Mouse (Mus musculus): ENCODE results near the gene Rora.

Rora gene

GRCm38 (mm10) chr9:69381741-69382140 is 728.2 kb downstream of the Rora start:
- in situ Hi-C loops (cut with MseI, MboI), result no loop called here

DNA sequence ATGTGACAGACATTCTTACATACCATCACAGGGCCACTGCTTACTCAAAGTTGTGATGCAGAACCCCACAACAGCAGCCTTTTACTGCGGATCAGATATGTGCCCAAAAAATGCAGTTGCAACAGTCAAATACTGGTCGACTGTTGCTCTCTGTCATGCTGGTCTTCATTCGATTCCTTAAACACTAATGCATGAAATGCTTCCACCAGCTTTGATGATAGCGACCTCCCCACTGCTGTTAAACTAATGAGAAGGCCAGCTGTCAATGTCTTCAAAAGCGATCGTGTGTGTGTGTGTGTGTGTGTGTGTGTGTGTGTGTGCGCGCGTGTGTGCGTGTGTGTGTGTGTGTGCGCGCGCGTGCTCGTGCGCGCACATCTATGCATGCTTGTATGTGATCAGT is 730.9 kb downstream of the Rora start:
- in situ Hi-C loops (cut with MseI, MboI), result no loop called here

GRCm38 (mm10) chr9:69384905-69385304 is 731.3 kb downstream of the Rora start:
- in situ Hi-C loops (cut with MseI, MboI), result no loop called here

DNA sequence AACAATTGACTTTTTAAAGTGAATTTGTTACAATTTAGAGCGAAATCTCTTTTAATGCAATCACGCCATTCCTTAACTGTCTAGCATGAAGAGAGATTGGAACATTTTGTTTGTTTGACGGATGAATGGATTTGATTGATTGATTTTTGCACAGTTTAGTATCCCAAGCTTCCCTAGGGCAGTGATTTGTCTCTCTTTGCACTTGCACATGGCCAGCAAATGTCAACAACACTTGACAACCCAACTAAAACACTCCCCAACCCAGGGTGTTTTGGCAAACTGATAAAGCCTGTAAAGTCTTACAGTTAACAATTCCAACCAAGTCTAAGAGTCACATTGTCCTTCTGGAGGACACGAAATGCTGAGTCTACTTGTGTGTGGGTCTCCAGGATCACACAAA is 733.7 kb downstream of the Rora start:
- in situ Hi-C loops (cut with MseI, MboI), result no loop called here

DNA sequence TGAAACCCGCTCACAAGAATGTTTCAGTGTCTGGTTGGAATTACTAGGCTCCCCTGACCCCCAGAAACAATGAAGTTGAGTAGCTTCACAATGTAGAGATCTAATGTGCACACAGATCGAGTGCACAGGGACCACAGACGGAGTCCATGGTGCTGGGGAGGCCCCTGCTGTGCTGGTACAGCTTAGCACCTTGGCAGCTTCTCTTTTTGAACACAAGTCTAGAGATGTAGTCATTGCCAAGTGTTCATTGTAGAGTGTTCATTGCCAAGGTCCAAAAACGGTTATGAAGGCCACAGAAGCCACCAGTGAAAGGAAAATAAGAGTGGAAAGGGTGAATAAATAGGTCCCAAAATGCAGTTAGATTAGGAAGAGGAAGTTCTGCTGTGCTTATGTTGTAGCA is 737.0 kb downstream of the Rora start:
- in situ Hi-C loops (cut with MseI, MboI), result no loop called here

- in situ Hi-C loops (cut with MseI, MboI), result no loop called here
Measured at GRCm38 (mm10) chr9:69394234-69394633, 740.6 kb downstream of the Rora start.

- in situ Hi-C loops (cut with MseI, MboI), result no loop called here
Measured at GRCm38 (mm10) chr9:69397432-69397759, 743.8 kb downstream of the Rora start.

- in situ Hi-C loops (cut with MseI, MboI), result no loop called here
Measured at GRCm38 (mm10) chr9:69397760-69398452, 744.3 kb downstream of the Rora start, which contains the start of gene Ice2. Gene Ice2 (plus strand): TSS chr9:69397906.

GRCm38 (mm10) chr9:69398453-69398850 is 744.9 kb downstream of the Rora start:
- in situ Hi-C loops (cut with MseI, MboI), result no loop called here

DNA sequence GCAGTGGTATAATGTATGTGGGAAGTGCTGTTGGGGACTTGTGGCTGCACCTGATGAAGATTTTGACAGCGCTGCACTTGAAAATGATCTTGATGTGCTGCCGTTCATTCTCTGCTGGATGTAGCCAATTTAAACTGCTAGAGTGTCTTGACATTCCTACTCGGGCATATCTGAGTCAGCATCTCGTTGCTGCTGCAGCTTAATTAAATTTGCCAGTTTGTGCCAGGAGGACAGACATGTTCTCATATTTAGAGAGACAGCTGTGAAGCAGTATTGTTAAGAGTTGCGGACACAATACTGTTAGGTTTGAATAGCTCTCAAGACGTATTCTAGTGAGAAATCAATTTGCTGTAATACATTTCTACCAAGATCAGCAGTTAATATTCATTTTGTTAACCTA is 751.1 kb downstream of the Rora start:
- in situ Hi-C loops (cut with MseI, MboI), result no loop called here

GRCm38 (mm10) chr9:69419476-69419875 is 765.9 kb downstream of the Rora start:
- in situ Hi-C loops (cut with MseI, MboI), result loop anchor here in 1 of 2 experiments (10.0 kb wide), 1 partner anchor 65 kb away; no protein-coding TSS in a partner anchor

DNA sequence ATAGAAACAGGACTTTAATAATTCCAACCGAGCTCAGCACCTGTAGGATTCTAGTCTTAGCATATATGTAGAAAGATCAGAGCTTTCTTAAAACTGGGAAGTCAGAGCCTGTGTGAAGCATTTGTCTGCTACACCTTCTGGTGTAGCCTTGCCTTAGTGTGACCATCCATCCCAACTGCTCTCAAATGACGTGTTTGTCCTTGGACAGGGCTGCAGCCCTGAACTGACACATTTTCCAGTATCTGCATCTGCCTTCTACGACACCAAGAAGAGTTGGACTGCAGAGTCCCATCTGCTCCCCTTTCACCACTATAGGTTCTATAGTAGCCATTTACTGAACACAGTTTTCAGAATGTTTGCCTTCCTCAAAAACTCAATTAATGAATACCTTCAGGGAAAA is 776.9 kb downstream of the Rora start:
- in situ Hi-C loops (cut with MseI, MboI), result no loop called here

- in situ Hi-C loops (cut with MseI, MboI), result no loop called here
Measured at GRCm38 (mm10) chr9:69431863-69432555, 778.4 kb downstream of the Rora start.

DNA sequence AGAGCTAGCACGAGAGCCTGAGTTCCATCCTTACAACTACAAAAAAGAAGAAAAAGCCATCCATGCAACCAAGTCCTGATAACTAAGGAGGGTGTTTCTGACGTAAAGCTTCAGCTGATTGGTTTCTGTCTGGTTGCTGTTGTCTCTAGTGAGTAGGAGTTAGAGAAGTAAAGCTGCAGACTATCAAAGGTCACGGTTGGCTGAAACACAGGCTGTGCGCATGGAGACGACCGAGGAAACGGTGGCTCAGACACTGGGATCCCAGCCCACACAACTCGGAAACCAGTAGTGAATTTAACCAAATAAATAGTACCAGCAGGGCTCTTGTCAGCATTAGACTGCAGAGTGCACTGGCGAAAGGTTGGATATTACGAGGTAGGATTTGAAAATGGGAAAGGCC is 781.6 kb downstream of the Rora start:
- in situ Hi-C loops (cut with MseI, MboI), result no loop called here

- in situ Hi-C loops (cut with MseI, MboI), result no loop called here
Measured at GRCm38 (mm10) chr9:69435662-69436061, 782.1 kb downstream of the Rora start.
